Mouse (Mus musculus) frontal cortex, postnatal 36 days (tissue): ENCODE results near the gene Camk1.
"Not testable (repeated sequence)": the region's sequence is repeated elsewhere in the genome, so short reads cannot be mapped to it uniquely, and the experiment has no call there.

Experiments used
- DNase-seq, 2 experiments: peaks; one replicate each; pipeline ENCODE4 v3.0.0; 2022; ENCODE audit warnings: low spot score in 2 of 2

The Camk1 gene

GRCm38 (mm10) chr6:113361476-113361875 is 17.7 kb upstream of the Camk1 start:
- no peak for DNase-seq

DNA sequence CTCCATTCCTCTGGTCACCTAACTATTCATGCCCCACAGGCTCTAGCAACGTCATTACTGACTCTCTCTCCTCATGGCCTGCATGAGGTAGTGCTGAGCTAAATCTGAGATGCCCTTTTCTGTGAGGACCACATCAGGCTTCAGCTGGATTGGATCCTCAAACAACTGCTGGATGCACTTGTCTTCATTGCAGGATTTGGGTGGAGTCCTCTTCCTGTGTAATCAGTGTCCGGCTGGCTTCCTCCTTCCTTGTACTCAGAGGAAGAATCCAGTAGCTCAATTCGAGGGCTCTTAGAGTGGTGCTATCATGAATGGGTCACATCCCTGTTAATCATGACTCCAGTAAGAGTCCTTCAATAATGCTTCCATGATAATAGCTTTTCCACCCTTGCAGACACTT is 9.9 kb upstream of the Camk1 start:
- DNase-seq: no peak

DNA sequence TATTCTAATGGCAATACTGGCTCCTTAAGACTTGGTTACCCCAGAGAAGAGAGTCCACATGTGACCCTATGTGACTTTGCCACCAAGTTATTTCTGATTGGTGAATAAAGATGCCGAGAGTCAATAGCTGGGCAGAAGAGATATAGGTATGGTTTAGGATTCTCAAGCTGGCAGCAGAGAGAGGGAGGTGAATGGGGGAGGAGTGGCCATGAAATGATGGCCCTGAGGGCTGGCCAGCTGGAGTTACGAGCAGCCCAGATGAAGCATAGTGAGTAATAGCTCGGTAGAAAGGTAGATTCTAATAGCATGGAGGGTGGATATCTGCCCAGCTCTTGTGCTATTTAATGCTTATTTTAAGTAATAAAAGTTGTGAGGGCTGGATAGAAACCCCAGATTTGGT is 9.0 kb upstream of the Camk1 start:
- no peak for DNase-seq

GRCm38 (mm10) chr6:113351653-113352052 is 7.9 kb upstream of the Camk1 start:
- no peak for DNase-seq

GRCm38 (mm10) chr6:113351161-113351560 is 7.4 kb upstream of the Camk1 start:
- no peak for DNase-seq

DNA sequence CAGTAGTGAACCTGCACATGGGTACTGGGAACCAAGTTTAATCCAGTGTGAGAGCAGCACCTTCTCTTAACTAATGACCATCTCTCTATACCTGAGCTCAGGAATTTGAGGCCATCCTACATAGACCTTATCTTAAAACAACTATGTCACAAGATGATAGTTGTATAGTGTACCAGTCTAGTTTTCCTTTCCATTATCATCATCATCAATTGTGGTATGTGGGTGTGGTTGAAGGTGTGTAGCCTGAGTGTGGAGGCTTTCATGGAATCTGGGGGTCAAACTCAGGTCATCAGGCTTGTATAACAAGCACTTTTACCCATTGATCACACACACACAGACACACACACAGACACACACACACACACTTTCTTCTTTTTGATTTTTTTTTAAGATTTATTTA is 6.8 kb upstream of the Camk1 start:
- DNase-seq: no peak

- no peak for DNase-seq
Observed at GRCm38 (mm10) chr6:113346897-113347296, 3.1 kb upstream of the Camk1 start.

DNA sequence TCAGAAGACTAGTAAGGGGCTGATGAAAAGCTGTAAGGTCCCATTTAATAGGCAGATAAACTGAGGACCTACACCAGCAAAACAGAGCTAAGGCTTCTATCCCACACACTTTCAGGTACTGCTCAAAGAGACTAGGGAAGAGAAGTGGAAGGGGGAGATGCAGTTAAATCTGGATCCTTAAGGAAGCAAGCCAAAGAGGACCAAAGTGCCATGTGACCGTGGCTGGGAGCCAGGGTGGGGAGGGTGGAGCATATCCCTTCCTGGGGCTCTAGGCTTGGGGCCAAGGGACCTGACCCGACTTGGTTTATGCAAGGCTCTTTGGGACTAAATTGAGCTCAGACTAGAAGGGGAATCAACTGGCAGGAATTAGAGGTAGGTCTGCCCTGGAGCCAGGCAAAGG is 537 bp upstream of the Camk1 start:
- no peak for DNase-seq

GRCm38 (mm10) chr6:113342297-113342696 is 1.5 kb downstream of the Camk1 start:
- DNase-seq: no peak

GRCm38 (mm10) chr6:113341574-113341973 is 2.2 kb downstream of the Camk1 start:
- no peak for DNase-seq

- no peak for DNase-seq
Observed at GRCm38 (mm10) chr6:113336852-113337620, 6.7 kb downstream of the Camk1 start.

GRCm38 (mm10) chr6:113334216-113334615 is 9.6 kb downstream of the Camk1 start:
- DNase-seq: no peak

DNA sequence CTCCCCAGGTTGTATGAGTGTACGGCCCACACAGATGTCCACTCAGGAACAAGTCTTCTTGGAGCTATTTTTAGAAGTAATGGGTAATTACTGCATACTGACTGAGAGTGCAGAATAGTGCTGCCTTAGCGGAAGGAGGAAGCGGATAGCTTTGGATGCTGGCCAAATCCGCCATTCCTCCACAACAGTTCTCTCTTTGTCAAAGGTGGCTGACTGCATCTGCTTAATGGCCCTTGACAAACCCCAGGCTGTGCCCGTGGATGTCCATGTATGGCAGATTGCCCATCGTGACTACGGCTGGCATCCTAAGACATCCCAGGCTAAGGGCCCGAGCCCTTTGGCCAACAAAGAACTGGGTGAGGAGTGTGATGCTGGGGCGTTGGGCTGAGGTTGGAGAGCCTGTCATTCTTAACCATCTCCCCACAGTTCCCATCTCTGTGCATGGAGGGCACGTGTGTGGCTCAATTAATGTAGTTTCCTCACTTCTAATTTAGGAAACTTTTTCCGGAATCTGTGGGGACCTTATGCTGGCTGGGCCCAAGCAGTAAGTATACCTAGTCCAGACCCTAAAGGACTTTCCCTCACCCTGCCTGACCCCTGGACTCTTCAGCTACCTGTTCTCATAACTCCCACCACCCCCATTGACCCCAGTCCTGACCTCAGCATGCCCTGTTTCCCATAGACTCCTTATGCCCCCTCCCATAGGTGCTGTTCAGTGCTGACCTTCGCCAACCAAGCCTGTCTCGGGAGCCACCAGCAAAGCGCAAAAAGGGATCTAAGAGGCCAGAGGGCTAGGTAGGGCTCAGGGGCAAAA is 10.4 kb downstream of the Camk1 start:
- peak in 1 of 2 experiments; percentile 65 for DNase-seq

- not testable (repeated sequence) for DNase-seq
Observed at GRCm38 (mm10) chr6:113332734-113333133, 11.1 kb downstream of the Camk1 start.

DNA sequence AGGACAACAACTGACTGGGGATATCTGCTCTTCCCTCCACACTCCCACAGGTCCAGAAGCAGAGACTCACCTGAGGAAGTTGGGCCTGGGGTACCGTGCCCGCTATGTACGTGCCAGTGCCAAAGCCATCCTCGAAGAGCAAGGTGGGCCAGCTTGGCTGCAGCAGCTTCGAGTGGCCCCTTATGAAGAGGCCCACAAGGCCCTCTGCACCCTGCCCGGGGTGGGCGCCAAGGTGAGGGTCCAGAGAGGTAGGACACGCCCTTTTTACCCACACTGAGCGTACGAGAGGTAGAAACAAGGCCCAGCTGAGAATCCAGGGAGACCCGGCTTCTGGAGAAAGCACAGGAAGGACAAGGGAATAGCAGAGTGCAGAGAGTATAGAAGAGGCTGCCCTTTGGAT is 12.1 kb downstream of the Camk1 start:
- DNase-seq: no peak

DNA sequence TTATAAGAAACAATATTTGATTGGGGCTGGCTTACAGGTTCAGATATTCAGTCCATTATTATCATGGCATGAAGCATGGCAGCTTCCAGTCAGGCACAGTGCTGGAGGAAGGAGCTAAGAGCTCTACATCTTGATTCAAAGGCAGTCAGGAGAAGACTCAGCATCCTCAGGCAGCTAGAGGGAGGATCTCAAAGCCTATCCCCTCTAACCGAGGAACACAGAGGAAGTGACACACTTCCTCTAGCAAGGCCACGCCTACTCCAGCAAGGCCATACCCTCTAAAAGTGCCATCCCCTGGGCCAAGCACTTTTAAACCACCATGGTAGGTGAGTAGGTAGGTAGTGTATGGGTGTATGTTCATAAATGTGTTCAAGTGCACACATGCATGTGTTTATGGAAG is 13.2 kb downstream of the Camk1 start:
- no peak for DNase-seq

GRCm38 (mm10) chr6:113329396-113329795 is 14.4 kb downstream of the Camk1 start:
- DNase-seq: no peak

DNA sequence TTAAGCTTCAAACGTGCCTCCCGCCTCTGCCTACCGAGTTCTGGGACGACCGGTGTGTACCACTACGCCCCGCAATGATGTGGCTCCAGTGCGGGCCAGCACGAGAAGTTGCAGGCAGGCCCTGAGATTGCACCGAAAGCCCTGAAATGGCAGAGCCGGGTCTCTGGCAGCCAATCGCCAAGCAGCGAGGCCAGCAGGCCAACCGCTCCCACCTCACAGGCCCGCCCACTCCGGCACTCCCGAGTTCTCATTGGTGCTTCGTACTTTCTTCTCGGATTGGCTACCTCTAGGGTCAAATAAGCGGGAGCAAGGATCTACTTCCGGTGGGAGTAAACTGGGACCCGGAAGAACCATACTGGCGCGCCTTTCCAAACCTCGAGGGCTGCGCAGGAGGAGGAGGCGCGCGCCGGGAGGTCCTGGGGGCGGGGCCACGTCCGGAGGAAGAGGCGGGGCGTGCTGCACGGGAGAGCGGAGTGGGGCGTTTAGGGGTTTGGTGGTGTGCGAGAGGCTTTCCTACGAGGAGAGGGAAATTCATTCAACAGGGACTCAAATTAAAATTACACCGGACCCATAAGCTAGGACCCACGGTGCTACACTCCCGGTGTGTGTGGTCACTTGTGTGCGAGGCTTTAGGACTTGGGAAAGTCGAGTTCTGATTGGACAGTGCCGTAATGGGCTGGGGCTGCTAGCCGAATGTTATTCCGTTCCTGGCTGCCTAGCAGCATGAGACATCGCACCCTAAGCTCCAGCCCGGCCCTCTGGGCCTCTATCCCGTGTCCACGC is 17.1 kb downstream of the Camk1 start, which contains the start of gene Ogg1:
Gene Ogg1, plus strand, starts transcription at position 440 of the 783 bp plus-strand sequence.
- peak; percentile 98 to 99 for DNase-seq

- DNase-seq: no peak
Observed at GRCm38 (mm10) chr6:113315972-113316371, 27.8 kb downstream of the Camk1 start.

DNA sequence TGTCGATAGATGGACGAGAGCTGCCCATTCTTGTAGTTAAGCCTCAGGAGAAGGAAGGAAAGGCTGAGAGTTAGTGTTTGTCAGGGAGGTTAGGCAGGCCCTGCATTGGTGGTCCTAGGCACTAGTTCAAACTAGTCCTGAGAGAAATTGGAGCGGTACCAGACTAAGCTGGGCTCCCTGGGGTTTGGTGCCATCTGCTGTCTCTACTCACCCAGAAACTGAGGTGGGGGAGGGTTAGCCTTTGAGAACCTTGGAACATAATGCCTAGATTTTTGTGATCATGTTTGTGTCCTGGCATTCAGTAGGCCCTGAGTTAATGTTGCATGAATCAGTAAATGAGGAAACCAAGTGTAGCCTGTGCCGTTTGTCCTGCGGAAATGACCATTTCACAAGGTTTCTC is 35.6 kb downstream of the Camk1 start:
- DNase-seq: peak; percentile 41 to 58

GRCm38 (mm10) chr6:113307481-113308121 is 36.2 kb downstream of the Camk1 start:
- DNase-seq: peak in 1 of 2 experiments; percentile 20

DNA sequence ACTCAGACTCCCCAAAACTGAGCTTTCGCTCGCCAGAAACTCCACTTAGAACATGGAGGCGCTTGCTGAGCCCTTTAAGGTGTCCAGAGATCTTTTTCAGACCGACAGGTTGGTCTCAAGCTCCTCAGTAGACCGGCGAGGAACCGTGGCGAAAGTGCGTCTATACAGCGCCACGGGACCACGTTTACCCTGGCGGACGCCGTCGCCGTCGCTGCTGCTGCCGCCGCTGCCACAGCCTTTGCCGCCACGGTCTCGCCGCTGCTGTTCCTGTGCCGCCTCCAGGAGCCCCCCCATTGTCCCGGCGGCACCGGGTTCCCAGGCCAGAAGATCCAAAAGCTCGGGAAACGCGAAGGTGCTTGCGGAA is 36.8 kb downstream of the Camk1 start, which contains the start of gene Brpf1:
Gene Brpf1, plus strand, starts transcription at position 152 of the 364 bp plus-strand sequence.
- DNase-seq: no peak
